Mouse (Mus musculus) embryonic facial prominence, embryonic 15.5 days (tissue): ENCODE measurements around the gene Stxbp5l. TPM values are rescaled to one million over a fixed set of nuclear protein-coding genes. Genes with fewer than 3 reads are reported as not detected.
"Not testable (repeated sequence)": the region's sequence is repeated elsewhere in the genome, so short reads cannot be mapped to it uniquely, and the experiment has no call there.

Source experiments
- ATAC-seq: fragments of 200-750 bp; cut with Nextera tagmentation; 2 replicates; pipeline ENCODE4 v1.8.0; 2017; ENCODE audit warnings: low read depth, moderate TSS enrichment; ENCODE audit not compliant: insufficient number of reproducible peaks, low FRiP score, low TSS enrichment
- H3K27ac ChIP-seq: fragments of 300-500 bp; sonication (generic); replicated peaks from 2 replicates; pipeline ENCODE4 v1.5.1; 2015; ENCODE audit warnings: mild to moderate bottlenecking, inconsistent platforms
- H3K27me3 ChIP-seq: fragments of 300-500 bp; sonication (generic); 2 replicates; pipeline ENCODE4 v1.6.1; 2015; ENCODE audit warnings: inconsistent platforms
- H3K36me3 ChIP-seq: fragments of 300-500 bp; sonication (generic); 2 replicates; pipeline ENCODE4 v1.6.1; 2015; ENCODE audit warnings: mild to moderate bottlenecking, inconsistent platforms
- H3K4me1 ChIP-seq: fragments of 300-500 bp; sonication (generic); 2 replicates; pipeline ENCODE4 v1.6.1; 2015; ENCODE audit warnings: inconsistent platforms
- H3K4me2 ChIP-seq: fragments of 300-500 bp; sonication (generic); replicated peaks from 2 replicates; pipeline ENCODE4 v1.6.1; 2015; ENCODE audit warnings: mild to moderate bottlenecking, inconsistent platforms
- H3K4me3 ChIP-seq: fragments of 300-500 bp; sonication (generic); replicated peaks from 2 replicates; pipeline ENCODE4 v1.5.1; 2015; ENCODE audit warnings: mild to moderate bottlenecking, inconsistent platforms
- H3K9ac ChIP-seq: fragments of 300-500 bp; sonication (generic); 2 replicates; pipeline ENCODE4 v1.6.1; 2015; ENCODE audit warnings: inconsistent platforms
- H3K9me3 ChIP-seq: fragments of 300-500 bp; sonication (generic); replicated peaks from 2 replicates; pipeline ENCODE4 v1.6.1; 2016; ENCODE audit warnings: inconsistent platforms
- WGBS: fragments of 180-500 bp; shearing (Covaris S2); methylation state at CpG from one replicate; pipeline ENCODE4 v1.1.7; 2015; 5-methylcytosine and 5-hydroxymethylcytosine counted together
- polyA plus RNA-seq: library from polyadenylated mRNA; unstranded; fragments of >200 nt; fragmentation: Nextera tagmentation; extraction: Ambion mirVana; gene quantifications from 2 replicates; pipeline ENCODE4 v1.2.1, GENCODE M21; 2015

Gene Stxbp5l
- polyA plus RNA-seq, 1 experiment from 2014 or later: 0.94 TPM

- H3K4me2 ChIP-seq: no peak overlapping the region
- no peaks in the 10 kb centered on the region for H3K9me3 ChIP-seq
- 49% methylated on average over 4 of the region's 4 CpGs for WGBS
- no peak overlapping the region for H3K4me3 ChIP-seq
- no peak for ATAC-seq
- peaks cover 13% of the 10 kb centered on the region for H3K4me1 ChIP-seq
- H3K36me3 ChIP-seq: no peaks in the 10 kb centered on the region
- no peak overlapping the region for H3K27ac ChIP-seq
- peaks cover 14% of the 10 kb centered on the region for H3K27me3 ChIP-seq
- no peak overlapping the region for H3K9ac ChIP-seq
These were observed 1.3 kb downstream of the Stxbp5l start for GRCm38 (mm10) chr16:37383426-37383825.

GRCm38 (mm10) chr16:37372716-37373115, 12.0 kb downstream of the Stxbp5l start:
- 52% methylated on average over 1 of the region's 1 CpGs for WGBS
- Histone ChIP-seq H3K36me3 (no peaks in the 10 kb centered on the region), H3K27ac (no peak overlapping the region), H3K4me2 (no peak overlapping the region), H3K27me3 (no peaks in the 10 kb centered on the region), H3K9ac (no peak overlapping the region), H3K4me3 (no peak overlapping the region), H3K9me3 (no peaks in the 10 kb centered on the region), H3K4me1 (no peaks in the 10 kb centered on the region)
- ATAC-seq: no peak

GRCm38 (mm10) chr16:37367426-37367825, 17.3 kb downstream of the Stxbp5l start:
- Histone ChIP-seq H3K4me3 (no peak overlapping the region), H3K27me3 (no peaks in the 10 kb centered on the region), H3K9me3 (no peaks in the 10 kb centered on the region), H3K4me2 (no peak overlapping the region), H3K36me3 (no peaks in the 10 kb centered on the region), H3K4me1 (no peaks in the 10 kb centered on the region), H3K27ac (no peak overlapping the region), H3K9ac (no peak overlapping the region)
- WGBS: 88% methylated on average over 4 of the region's 4 CpGs
- no peak for ATAC-seq

GRCm38 (mm10) chr16:37363958-37364357, 20.8 kb downstream of the Stxbp5l start:
- WGBS: 86% methylated on average over 2 of the region's 2 CpGs
- Histone ChIP-seq H3K9me3 (no peaks in the 10 kb centered on the region), H3K4me3 (no peak overlapping the region), H3K4me1 (no peaks in the 10 kb centered on the region), H3K4me2 (no peak overlapping the region), H3K27me3 (no peaks in the 10 kb centered on the region), H3K36me3 (no peaks in the 10 kb centered on the region), H3K9ac (no peak overlapping the region), H3K27ac (no peak overlapping the region)
- ATAC-seq: no peak

- Histone ChIP-seq H3K27me3 (no peaks in the 10 kb centered on the region), H3K4me2 (no peak overlapping the region), H3K4me3 (no peak overlapping the region), H3K4me1 (no peaks in the 10 kb centered on the region), H3K9me3 (no peaks in the 10 kb centered on the region), H3K36me3 (no peaks in the 10 kb centered on the region), H3K9ac (no peak overlapping the region), H3K27ac (no peak overlapping the region)
- WGBS: 84% methylated on average over 3 of the region's 3 CpGs
- no peak for ATAC-seq
These were observed 29.1 kb downstream of the Stxbp5l start for GRCm38 (mm10) chr16:37355621-37356020.

GRCm38 (mm10) chr16:37347092-37347491, 37.7 kb downstream of the Stxbp5l start:
- no peak for ATAC-seq
- 11% methylated on average over 3 of the region's 3 CpGs for WGBS
- Histone ChIP-seq H3K27ac (no peak overlapping the region), H3K9ac (no peak overlapping the region), H3K27me3 (no peaks in the 10 kb centered on the region), H3K4me2 (no peak overlapping the region), H3K4me3 (no peak overlapping the region), H3K36me3 (no peaks in the 10 kb centered on the region), H3K9me3 (no peaks in the 10 kb centered on the region), H3K4me1 (no peaks in the 10 kb centered on the region)

GRCm38 (mm10) chr16:37344960-37345359, 39.8 kb downstream of the Stxbp5l start:
- no peak overlapping the region for H3K4me2 ChIP-seq
- no peak for ATAC-seq
- H3K4me1 ChIP-seq: no peaks in the 10 kb centered on the region
- no peaks in the 10 kb centered on the region for H3K9me3 ChIP-seq
- no peaks in the 10 kb centered on the region for H3K36me3 ChIP-seq
- H3K4me3 ChIP-seq: no peak overlapping the region
- no peak overlapping the region for H3K9ac ChIP-seq
- no peak overlapping the region for H3K27ac ChIP-seq
- H3K27me3 ChIP-seq: no peaks in the 10 kb centered on the region
- WGBS: 63% methylated on average over 2 of the region's 2 CpGs

- not testable (repeated sequence) for H3K36me3 ChIP-seq, H3K9ac ChIP-seq, H3K9me3 ChIP-seq, H3K4me1 ChIP-seq, ATAC-seq, H3K4me2 ChIP-seq, H3K4me3 ChIP-seq, H3K27ac ChIP-seq, H3K27me3 ChIP-seq
These were observed 43.3 kb downstream of the Stxbp5l start for GRCm38 (mm10) chr16:37341446-37341845.

- H3K27me3 ChIP-seq: no peaks in the 10 kb centered on the region
- H3K9me3 ChIP-seq: no peaks in the 10 kb centered on the region
- ATAC-seq: no peak
- 84% methylated on average over 1 of the region's 1 CpGs for WGBS
- no peaks in the 10 kb centered on the region for H3K4me1 ChIP-seq
- H3K36me3 ChIP-seq: no peaks in the 10 kb centered on the region
- no peak overlapping the region for H3K4me2 ChIP-seq
- H3K9ac ChIP-seq: no peak overlapping the region
- H3K4me3 ChIP-seq: no peak overlapping the region
- H3K27ac ChIP-seq: no peak overlapping the region
These were observed 46.6 kb downstream of the Stxbp5l start for GRCm38 (mm10) chr16:37338177-37338576.

- 70% methylated on average over 1 of the region's 1 CpGs for WGBS
- Histone ChIP-seq H3K4me2 (no peak overlapping the region), H3K9ac (no peak overlapping the region), H3K4me1 (no peaks in the 10 kb centered on the region), H3K4me3 (no peak overlapping the region), H3K9me3 (no peaks in the 10 kb centered on the region), H3K27ac (no peak overlapping the region), H3K36me3 (no peaks in the 10 kb centered on the region), H3K27me3 (no peaks in the 10 kb centered on the region)
- no peak for ATAC-seq
These were observed 47.2 kb downstream of the Stxbp5l start for GRCm38 (mm10) chr16:37337529-37337928.

GRCm38 (mm10) chr16:37304441-37304840, 80.3 kb downstream of the Stxbp5l start:
- no peak for ATAC-seq
- no peaks in the 10 kb centered on the region for H3K36me3 ChIP-seq
- 96% methylated on average over 1 of the region's 1 CpGs for WGBS
- H3K4me3 ChIP-seq: no peak overlapping the region
- no peak overlapping the region for H3K27ac ChIP-seq
- no peak overlapping the region for H3K9ac ChIP-seq
- no peak overlapping the region for H3K4me2 ChIP-seq
- H3K4me1 ChIP-seq: no peaks in the 10 kb centered on the region
- H3K27me3 ChIP-seq: no peaks in the 10 kb centered on the region
- H3K9me3 ChIP-seq: no peaks in the 10 kb centered on the region

GRCm38 (mm10) chr16:37292593-37292992, 92.2 kb downstream of the Stxbp5l start:
- no peak overlapping the region for H3K9ac ChIP-seq
- no peaks in the 10 kb centered on the region for H3K27me3 ChIP-seq
- no peak overlapping the region for H3K4me3 ChIP-seq
- H3K4me2 ChIP-seq: no peak overlapping the region
- H3K36me3 ChIP-seq: no peaks in the 10 kb centered on the region
- 50% methylated on average over 1 of the region's 1 CpGs for WGBS
- no peaks in the 10 kb centered on the region for H3K4me1 ChIP-seq
- no peaks in the 10 kb centered on the region for H3K9me3 ChIP-seq
- no peak overlapping the region for H3K27ac ChIP-seq
- no peak for ATAC-seq
